Mouse (Mus musculus) forebrain, postnatal 0 days (tissue): ENCODE results near the gene Prss34. TPM values are rescaled to one million over a fixed set of nuclear protein-coding genes. Genes with fewer than 3 reads are reported as not detected.
A peak's percentile ranks its signal among the peaks of the same experiment; 100 is the strongest.

Experiments
- ATAC-seq: fragments of 200-750 bp; cut with Nextera tagmentation; 2 replicates; pipeline ENCODE4 v1.8.0; 2017; ENCODE audit warnings: mild to moderate bottlenecking, moderate library complexity
- DNase-seq: peaks from one replicate; pipeline ENCODE4 v3.0.0-alpha.2; 2015
- H3K27ac ChIP-seq: fragments of 300-500 bp; sonication (generic); 2 replicates; pipeline ENCODE4 v1.5.1; 2014; ENCODE audit warnings: low read depth, mild to moderate bottlenecking, antibody characterized with exemption, low read length, moderate library complexity, mixed read lengths
- H3K27me3 ChIP-seq: fragments of 300-500 bp; sonication (generic); 2 replicates; pipeline ENCODE4 v1.6.1; 2014; ENCODE audit warnings: mild to moderate bottlenecking, low read length, mixed read lengths; ENCODE audit not compliant: insufficient read depth
- H3K36me3 ChIP-seq: fragments of 300-500 bp; sonication (generic); 2 replicates; pipeline ENCODE4 v1.6.1; 2014; ENCODE audit warnings: mild to moderate bottlenecking, moderate library complexity; ENCODE audit not compliant: insufficient read depth
- H3K4me1 ChIP-seq: fragments of 300-500 bp; sonication (generic); 2 replicates; pipeline ENCODE4 v1.6.1; 2014; ENCODE audit warnings: antibody characterized with exemption; ENCODE audit not compliant: insufficient read depth
- H3K4me2 ChIP-seq: fragments of 300-500 bp; sonication (generic); 2 replicates; pipeline ENCODE4 v1.6.1; 2014; ENCODE audit warnings: low read depth, mild to moderate bottlenecking, moderate library complexity
- H3K4me3 ChIP-seq: fragments of 300-500 bp; sonication (generic); 2 replicates; pipeline ENCODE4 v1.5.1; 2014; ENCODE audit warnings: low read depth, low read length, mixed read lengths
- H3K9ac ChIP-seq: fragments of 300-500 bp; sonication (generic); 2 replicates; pipeline ENCODE4 v1.6.1; 2014; ENCODE audit warnings: mild to moderate bottlenecking
- H3K9me3 ChIP-seq: fragments of 300-500 bp; sonication (generic); 2 replicates; pipeline ENCODE4 v1.6.1; 2016; ENCODE audit warnings: low read length
- CTCF ChIP-seq: sonication (generic); IDR thresholded peaks from 2 replicates; pipeline ENCODE4 v1.5.1; 2016; ENCODE audit warnings: antibody characterized with exemption, control low read depth, low read depth
- WGBS: fragments of 180-500 bp; shearing (Covaris S2); extraction: QIAGEN DNeasy Blood & Tissue Kit; methylation state at CpG from one replicate; pipeline ENCODE4 v1.1.7; 2014; 5-methylcytosine and 5-hydroxymethylcytosine counted together
- polyA plus RNA-seq: library from polyadenylated mRNA; unstranded; fragments of >200 nt; fragmentation: Nextera tagmentation; extraction: Ambion mirVana; gene quantifications from 2 replicates; pipeline ENCODE4 v1.2.1, GENCODE M21; 2015
- total RNA-seq: library from RNA; depleted of rRNA; stranded (reverse); fragments of >200 nt; gene quantifications from 2 replicates; pipeline ENCODE4 v1.2.3, GENCODE M21; 2014; rRNA removed

Gene Prss34
- total RNA-seq = not detected in 2 replicates
- polyA plus RNA-seq = not detected in 2 replicates

- H3K36me3 ChIP-seq = no peaks in the 10 kb centered on the region
- no peak within 1 kb of the TSS for H3K4me3 ChIP-seq
- TF ChIP-seq CTCF = no peak
- no peaks in the 10 kb centered on the region for H3K9me3 ChIP-seq
- no peak within 1 kb of the TSS for H3K9ac ChIP-seq
- no peaks in the 10 kb centered on the region for H3K4me1 ChIP-seq
- no peak for DNase-seq
- WGBS = 90% methylated on average over 5 of the region's 5 CpGs
- no peaks in the 10 kb centered on the region for H3K27me3 ChIP-seq
- no peak within 1 kb of the TSS for H3K4me2 ChIP-seq
- no peak for ATAC-seq
- H3K27ac ChIP-seq = no peak within 1 kb of the TSS
Observed at GRCm38 (mm10) chr17:25298094-25298493, at the start of gene Prss34. Gene Prss34, plus strand, starts transcription at chr17:25298394.

GRCm38 (mm10) chr17:25250181-25250835 is 47.9 kb upstream of the Prss34 start:
- Histone ChIP-seq H3K27ac (no peak overlapping the region), H3K4me1 (0 out of 2 replicates have a peak, but pooled peaks cover 15% of the 10 kb centered on the region), H3K9me3 (no peaks in the 10 kb centered on the region), H3K4me2 (no peak overlapping the region), H3K36me3 (0 out of 2 replicates have a peak, but pooled peaks cover 5% of the 10 kb centered on the region), H3K9ac (no peak overlapping the region), H3K27me3 (0 out of 2 replicates have a peak, but pooled peaks cover 4% of the 10 kb centered on the region), H3K4me3 (no peak overlapping the region)
- no peak for TF ChIP-seq CTCF
- 70% methylated on average over 8 of the region's 8 CpGs for WGBS
- DNase-seq (no peak), ATAC-seq (no peak)

- Histone ChIP-seq H3K4me3 (no peak overlapping the region), H3K4me2 (no peak overlapping the region), H3K9ac (no peak overlapping the region), H3K9me3 (no peaks in the 10 kb centered on the region), H3K27me3 (peaks cover 4% of the 10 kb centered on the region; the same call in 1 of the 2 replicates), H3K4me1 (peaks cover 20% of the 10 kb centered on the region; the same call in 1 of the 2 replicates), H3K36me3 (no peaks in the 10 kb centered on the region), H3K27ac (peak overlapping the region; percentile 76)
- DNase-seq (peak; percentile 73), ATAC-seq (peak; percentile 72)
- 25% methylated on average over 3 of the region's 3 CpGs for WGBS
- TF ChIP-seq CTCF = no peak
Observed at GRCm38 (mm10) chr17:25252643-25253042, 45.6 kb upstream of the Prss34 start.

- ATAC-seq = peak; percentile 59
- Histone ChIP-seq H3K9me3 (no peaks in the 10 kb centered on the region), H3K27me3 (peaks cover 4% of the 10 kb centered on the region; the same call in 1 of the 2 replicates), H3K4me2 (peak overlapping the region; percentile 28), H3K36me3 (peaks cover 2% of the 10 kb centered on the region), H3K27ac (peak overlapping the region; percentile 76), H3K9ac (peak overlapping the region; percentile 14; the same call in 1 of the 2 replicates), H3K4me3 (no peak overlapping the region), H3K4me1 (peaks cover 20% of the 10 kb centered on the region; the same call in 1 of the 2 replicates)
- WGBS = 17% methylated on average over 10 of the region's 10 CpGs
- TF ChIP-seq CTCF = no peak
- peak; percentile 72 for DNase-seq
Observed at GRCm38 (mm10) chr17:25253760-25254159, 44.4 kb upstream of the Prss34 start.

GRCm38 (mm10) chr17:25255110-25255509 is 43.1 kb upstream of the Prss34 start:
- 69% methylated on average over 2 of the region's 2 CpGs for WGBS
- Histone ChIP-seq H3K9me3 (no peaks in the 10 kb centered on the region), H3K4me3 (no peak overlapping the region), H3K9ac (no peak overlapping the region), H3K27ac (no peak overlapping the region), H3K4me2 (no peak overlapping the region), H3K36me3 (peaks cover 15% of the 10 kb centered on the region), H3K27me3 (peaks cover 4% of the 10 kb centered on the region; the same call in 1 of the 2 replicates), H3K4me1 (peaks cover 20% of the 10 kb centered on the region; the same call in 1 of the 2 replicates)
- ATAC-seq (no peak), DNase-seq (no peak)
- TF ChIP-seq CTCF = no peak

GRCm38 (mm10) chr17:25256140-25256754 is 41.9 kb upstream of the Prss34 start, which contains the start of gene Baiap3:
Gene Baiap3, minus strand, starts transcription at chr17:25256364.
- TF ChIP-seq CTCF = no peak
- 5% methylated on average over 35 of the region's 35 CpGs for WGBS
- peaks cover 17% of the 10 kb centered on the region for H3K36me3 ChIP-seq
- H3K9me3 ChIP-seq = no peaks in the 10 kb centered on the region
- peaks cover 20% of the 10 kb centered on the region; the same call in 1 of the 2 replicates for H3K4me1 ChIP-seq
- peak; percentile 32; the same call in 1 of the 2 replicates for ATAC-seq
- peaks cover 4% of the 10 kb centered on the region; the same call in 1 of the 2 replicates for H3K27me3 ChIP-seq
- peak within 1 kb of the TSS; percentile 44 for H3K4me2 ChIP-seq
- H3K9ac ChIP-seq = peak within 1 kb of the TSS; percentile 22; the same call in 1 of the 2 replicates
- peak within 1 kb of the TSS; percentile 20 for H3K4me3 ChIP-seq
- no peak for DNase-seq
- H3K27ac ChIP-seq = no peak within 1 kb of the TSS

GRCm38 (mm10) chr17:25257804-25258261 is 40.4 kb upstream of the Prss34 start:
- TF ChIP-seq CTCF = no peak
- 64% methylated on average over 6 of the region's 6 CpGs for WGBS
- Histone ChIP-seq H3K36me3 (peaks cover 24% of the 10 kb centered on the region), H3K4me1 (peaks cover 18% of the 10 kb centered on the region; the same call in 1 of the 2 replicates), H3K9ac (no peak overlapping the region), H3K27ac (no peak overlapping the region), H3K4me3 (no peak overlapping the region), H3K4me2 (no peak overlapping the region), H3K9me3 (no peaks in the 10 kb centered on the region), H3K27me3 (peaks cover 4% of the 10 kb centered on the region; the same call in 1 of the 2 replicates)
- DNase-seq (no peak), ATAC-seq (no peak; the same call in 1 of the 2 replicates)
